Mouse (Mus musculus) G1E (cell line): ENCODE measurements around the gene Lypla2.

ENCODE experiments used
- CTCF ChIP-seq: IDR thresholded peaks from 2 replicates; pipeline ENCODE4 v1.5.1; 2012; ENCODE audit warnings: low read depth, low read length, inconsistent platforms, mixed read lengths
- GATA1 ChIP-seq: IDR thresholded peaks from 2 replicates; pipeline ENCODE4 v1.6.1; 2012; ENCODE audit warnings: borderline replicate concordance, low read length, inconsistent platforms, mixed read lengths
- TAL1 ChIP-seq: conservative IDR thresholded peaks from 2 replicates; pipeline ENCODE4 v1.6.1; 2012; ENCODE audit warnings: low read depth, low read length, inconsistent platforms, mixed read lengths

DNA sequence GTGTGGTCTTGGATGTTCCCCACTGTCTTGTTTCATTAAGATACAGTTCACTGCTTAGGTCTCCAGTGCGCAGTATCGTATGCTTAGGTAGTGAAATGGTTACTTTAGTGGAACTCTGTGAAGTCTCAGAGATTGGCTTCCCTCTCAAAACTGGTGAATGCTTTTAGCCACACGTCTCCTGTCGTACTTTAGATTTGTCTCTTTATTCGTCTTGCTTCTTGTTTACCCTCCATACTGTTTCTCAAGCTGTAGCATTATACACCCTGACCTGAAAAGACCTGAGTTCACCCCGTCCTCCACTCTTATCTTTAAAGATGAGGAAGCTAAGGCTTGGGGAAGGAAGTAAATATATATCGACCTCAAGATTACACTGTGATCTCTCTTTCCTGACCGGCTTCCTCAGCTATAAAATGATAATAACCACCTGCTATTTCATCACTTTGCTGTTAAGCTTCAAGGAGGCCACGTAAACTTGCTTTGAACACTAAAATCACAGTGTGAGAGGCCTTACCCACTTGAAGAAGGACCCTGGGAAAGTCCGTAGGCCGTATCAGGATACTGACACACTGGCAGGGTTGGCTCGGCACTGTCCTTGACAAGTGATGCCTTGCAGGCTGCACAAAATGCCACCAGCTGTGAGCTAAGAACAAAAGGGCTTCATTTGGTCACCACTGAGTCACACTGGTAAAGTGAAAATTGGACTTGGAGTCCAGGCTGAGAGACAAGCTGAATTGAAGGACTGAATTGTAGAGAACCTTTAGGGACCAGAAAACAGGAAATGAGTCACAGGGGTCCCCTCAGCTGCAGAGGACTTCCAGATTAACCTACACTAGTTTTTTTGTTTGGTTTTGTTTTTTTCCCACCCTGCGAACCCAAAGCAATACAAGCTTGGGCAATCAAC lies 735 bp upstream of the Lypla2 start:
- TF ChIP-seq CTCF = no peak
- TF ChIP-seq GATA1 = no peak
- no peak for TF ChIP-seq TAL1
